Mouse (Mus musculus): ENCODE measurements around the gene Hdgfl3.

Hdgfl3 gene

DNA sequence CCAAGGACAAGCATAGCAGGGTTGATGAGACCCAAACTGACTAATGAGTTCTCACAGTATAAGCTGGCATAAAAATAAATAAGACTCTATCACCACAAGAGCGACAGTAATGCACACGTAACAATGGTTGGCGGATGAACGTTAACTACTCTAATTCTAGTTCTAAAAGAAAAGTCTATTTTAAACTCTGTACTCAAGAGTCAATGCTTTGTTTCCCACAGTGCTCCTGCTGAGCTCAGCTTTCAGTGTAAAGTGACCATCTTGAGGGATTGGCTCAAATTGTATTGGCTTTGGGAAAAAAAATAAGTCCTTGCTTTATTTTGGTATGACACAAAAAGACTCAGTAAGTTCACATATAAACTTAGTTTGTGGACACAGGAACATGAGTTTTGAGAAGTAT, 49.1 kb downstream of the Hdgfl3 start:
- 58% methylated on average over 4 of the region's 4 CpGs for WGBS

DNA sequence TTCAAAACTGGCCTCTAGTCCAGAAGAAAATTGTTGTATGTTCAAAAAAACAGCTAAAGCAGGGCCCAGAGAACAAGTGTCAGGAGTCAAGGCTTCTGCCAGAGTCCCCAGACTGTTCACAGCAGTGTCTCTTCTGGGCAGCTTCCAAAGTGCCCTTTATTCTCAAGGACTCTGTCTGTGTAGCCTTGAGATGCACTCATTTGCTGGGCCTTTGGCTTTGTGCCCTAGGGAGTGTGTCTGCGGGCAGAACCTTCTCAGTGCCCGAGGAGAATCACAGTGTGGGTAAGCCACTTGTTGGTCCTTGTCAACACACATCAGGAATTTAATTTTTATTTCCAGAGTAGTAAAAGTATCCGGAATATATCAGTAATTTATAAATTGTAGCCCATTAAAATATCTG, 52.7 kb downstream of the Hdgfl3 start:
- WGBS: 58% methylated on average over 3 of the region's 3 CpGs

DNA sequence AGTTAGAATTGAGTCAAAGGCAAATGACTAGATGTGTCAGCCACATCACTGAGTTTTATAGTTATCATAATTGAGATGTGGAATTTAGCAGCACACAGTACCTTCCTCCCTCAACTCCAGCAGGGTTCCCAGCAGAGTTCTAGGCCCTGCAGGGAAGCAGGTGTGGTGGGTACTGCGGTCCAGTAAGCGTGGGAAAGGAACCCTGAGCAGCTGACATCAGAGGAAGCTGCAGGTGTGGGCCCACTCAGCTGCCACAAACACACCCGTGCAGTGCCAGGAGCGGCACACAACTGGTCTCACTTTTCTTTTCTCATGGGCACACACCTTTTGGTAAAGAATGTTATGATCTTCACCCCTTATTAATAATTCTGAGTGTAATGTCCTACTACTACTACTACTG, 53.5 kb downstream of the Hdgfl3 start:
- WGBS: 88% methylated on average over 4 of the region's 4 CpGs

DNA sequence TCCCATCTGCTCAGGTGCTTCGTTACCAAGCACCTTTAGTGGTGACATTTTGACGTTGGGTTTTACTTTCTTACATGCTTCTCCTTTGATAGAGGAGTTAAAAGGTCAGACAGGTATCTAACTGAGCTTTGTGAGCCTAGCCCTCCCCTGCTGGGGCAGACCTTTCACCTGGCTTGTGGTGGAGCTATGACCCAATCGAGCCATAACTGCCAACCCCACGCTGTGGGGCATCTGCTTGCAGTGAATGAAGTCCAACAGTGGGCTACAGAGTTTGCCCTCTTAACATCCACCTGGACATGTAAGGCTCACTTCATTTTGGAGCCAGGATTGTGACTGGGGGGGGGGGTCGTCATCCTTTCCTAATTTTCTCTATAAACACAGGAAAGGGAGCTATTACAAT, 54.0 kb downstream of the Hdgfl3 start:
- WGBS: 87% methylated on average over 5 of the region's 5 CpGs

DNA sequence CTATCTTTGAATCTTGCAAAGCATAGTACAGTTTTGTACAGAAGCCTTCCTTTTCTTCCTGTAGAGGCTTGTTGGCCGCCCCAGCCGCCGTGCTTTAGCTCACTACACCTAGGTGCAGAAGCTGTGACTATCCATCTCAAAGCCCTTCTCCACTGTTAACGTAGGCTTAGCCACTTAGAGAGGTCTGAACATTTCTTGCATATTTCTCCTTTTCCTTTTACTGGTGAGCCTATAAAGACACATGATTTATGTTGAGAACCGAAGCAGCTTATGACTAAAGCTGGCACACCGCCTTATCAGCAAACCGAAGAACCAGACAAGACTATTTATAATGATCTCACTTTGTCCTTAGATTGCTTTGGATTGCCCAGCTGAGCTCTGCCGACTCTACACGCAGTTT, 58.9 kb downstream of the Hdgfl3 start:
- 42% methylated on average over 9 of the region's 9 CpGs for whole genome bisulfite sequencing

DNA sequence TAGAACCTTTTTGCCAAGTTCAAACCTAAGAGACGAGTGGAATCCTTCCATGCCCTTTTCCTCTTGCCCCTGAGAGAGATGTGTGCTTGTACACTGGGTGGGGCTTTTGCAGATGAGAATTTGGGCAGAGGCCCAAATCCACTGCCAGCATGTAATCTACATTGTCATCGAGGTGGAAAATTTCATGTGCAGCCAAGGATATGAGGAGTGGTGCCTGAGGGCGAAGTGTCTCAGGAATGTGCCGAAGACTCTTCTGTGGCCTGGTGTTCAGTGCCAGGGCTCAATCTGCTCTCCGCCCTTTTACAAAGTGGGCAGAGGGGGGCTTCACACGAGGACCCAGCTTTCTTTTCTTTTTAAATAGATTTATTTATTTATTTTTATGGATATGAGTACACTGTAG, 59.6 kb downstream of the Hdgfl3 start:
- 48% methylated on average over 6 of the region's 6 CpGs for WGBS

DNA sequence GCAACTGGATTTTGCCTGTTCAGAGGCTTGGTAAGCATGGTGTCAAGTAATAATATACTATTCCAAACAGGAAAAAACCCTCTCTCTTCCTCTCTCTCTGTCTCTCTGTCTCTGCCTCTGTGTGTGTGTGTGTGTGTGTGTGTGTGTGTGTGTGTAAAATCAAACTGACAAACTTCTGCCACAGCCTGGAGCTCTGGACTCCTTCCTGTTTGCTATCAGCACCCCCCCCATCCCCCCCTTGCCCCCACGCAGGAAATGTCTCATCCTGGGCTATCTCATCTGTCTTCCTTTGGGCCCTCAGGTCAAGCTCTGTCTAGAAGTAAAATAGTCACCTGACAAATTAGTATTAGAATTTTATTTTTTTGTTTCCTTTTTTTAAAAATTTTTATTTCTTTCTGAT, 60.5 kb downstream of the Hdgfl3 start:
- WGBS: 67% methylated on average over 1 of the region's 1 CpGs

DNA sequence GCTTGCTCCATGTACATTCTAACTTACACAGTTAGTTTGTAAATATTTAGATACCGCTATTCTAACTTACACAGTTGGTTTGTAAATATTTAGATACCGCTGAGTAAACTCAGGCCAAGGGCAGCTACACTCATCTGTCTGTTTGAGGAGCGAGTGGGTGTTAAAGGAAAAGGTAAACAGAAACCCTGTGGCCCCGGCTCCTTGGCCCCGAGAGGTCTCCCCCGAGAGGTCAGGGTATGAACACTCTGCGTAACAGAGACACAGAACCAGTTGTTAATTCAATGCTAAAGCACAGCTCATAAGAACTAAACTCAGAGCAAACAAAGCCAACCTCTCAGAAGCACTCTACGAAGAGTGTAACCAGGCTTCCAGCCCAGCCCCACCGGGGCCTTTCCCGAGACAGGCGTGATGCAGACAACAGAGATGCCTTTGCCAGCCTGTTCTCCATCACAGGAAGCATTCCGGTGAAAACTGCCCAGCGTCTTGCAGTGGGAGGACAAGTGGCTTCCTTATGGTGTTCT, 61.7 kb downstream of the Hdgfl3 start:
- 67% methylated on average over 13 of the region's 13 CpGs for WGBS

DNA sequence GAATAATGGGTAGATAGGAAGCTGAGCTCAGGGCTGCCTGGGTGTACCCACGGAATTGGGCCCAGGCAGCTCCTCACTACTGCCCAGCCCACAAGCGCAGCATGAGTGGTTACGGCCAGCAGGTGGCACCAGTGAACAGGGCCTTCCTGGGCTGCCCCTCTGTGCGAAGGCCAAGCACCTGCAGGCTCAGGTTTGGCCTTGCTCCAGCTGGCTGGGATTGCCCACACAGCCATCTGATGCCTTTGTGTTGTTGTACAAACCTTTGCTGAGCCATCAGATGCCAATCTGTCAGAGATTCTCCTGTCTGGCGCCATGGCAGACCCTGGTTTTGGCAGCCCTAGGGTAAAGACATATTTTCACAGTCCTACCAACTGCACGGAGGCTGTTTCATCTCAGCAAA, 66.1 kb downstream of the Hdgfl3 start:
- 29% methylated on average over 6 of the region's 6 CpGs for WGBS

DNA sequence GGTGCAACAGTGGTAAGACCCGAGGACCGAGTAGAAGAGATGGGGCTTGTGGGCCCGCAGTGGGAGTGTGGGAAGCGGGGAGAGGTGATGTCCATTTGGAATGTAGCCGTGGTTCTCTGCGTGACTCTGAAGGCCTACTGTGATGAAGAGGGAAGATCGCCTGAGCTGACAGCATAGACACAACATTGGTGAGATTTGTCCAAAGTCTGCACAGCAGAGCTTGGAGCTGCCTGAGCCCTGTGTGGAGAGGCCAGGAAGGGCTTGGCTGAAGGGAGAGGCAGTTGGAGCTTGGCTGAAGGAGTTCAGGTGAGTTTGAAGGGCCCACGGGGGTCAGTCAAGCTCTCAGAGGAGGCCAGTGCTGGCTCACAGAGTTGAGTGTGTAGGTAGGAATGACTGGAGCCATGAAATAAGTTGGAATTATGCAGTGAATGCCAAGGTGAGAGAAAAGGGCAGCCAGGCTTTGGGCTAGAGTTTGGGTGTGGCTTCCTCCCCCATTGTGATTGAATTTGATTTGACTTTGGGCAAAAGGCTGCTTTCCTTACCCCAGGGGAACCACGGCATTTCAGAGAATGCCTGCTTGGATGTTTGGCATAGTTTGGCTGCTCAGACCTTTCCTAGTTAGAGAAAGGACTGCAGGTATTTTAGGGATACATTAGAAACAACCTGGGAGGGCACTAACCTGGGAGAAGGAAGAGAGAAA, 66.9 kb downstream of the Hdgfl3 start:
- WGBS: 90% methylated on average over 9 of the region's 9 CpGs

DNA sequence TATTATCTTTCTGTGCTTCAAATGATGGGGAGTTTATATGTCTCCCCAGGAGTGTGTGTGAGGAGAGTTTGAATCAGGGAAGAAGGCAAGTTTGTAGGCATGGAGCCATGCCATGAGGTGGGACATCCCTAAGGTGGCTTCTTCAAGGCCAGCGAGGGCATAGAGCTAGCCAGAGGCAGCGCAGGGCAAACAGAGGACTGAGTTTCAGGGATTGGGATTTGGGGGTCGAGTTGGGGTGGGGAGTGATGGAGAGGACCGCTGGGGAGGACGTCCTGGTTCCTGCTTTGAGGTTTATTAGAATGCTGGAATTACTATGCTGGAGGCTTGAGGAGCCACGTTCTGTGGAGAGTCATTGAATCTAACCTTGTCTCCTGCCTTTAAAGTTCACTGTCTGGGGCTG, 68.3 kb downstream of the Hdgfl3 start:
- 97% methylated on average over 6 of the region's 6 CpGs for WGBS

DNA sequence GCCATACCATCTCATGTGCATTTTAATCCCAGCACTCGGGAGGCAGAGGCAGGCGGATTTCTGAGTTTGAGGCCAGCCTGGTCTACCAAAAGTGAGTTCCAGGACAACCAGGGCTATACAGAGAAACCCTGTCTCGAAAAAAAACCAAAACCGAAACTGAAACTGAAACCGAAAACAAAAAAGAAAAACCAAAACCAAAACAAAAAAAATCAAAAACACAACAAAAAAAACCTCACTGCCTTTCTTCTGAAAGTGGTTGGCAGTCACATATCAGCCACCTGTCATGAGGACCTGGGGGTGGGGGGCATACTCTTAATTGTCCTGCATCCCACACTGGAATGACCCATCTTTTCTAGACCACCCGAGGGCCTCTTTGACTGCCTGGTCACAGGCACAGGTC, 69.7 kb downstream of the Hdgfl3 start:
- WGBS: 89% methylated on average over 6 of the region's 6 CpGs

DNA sequence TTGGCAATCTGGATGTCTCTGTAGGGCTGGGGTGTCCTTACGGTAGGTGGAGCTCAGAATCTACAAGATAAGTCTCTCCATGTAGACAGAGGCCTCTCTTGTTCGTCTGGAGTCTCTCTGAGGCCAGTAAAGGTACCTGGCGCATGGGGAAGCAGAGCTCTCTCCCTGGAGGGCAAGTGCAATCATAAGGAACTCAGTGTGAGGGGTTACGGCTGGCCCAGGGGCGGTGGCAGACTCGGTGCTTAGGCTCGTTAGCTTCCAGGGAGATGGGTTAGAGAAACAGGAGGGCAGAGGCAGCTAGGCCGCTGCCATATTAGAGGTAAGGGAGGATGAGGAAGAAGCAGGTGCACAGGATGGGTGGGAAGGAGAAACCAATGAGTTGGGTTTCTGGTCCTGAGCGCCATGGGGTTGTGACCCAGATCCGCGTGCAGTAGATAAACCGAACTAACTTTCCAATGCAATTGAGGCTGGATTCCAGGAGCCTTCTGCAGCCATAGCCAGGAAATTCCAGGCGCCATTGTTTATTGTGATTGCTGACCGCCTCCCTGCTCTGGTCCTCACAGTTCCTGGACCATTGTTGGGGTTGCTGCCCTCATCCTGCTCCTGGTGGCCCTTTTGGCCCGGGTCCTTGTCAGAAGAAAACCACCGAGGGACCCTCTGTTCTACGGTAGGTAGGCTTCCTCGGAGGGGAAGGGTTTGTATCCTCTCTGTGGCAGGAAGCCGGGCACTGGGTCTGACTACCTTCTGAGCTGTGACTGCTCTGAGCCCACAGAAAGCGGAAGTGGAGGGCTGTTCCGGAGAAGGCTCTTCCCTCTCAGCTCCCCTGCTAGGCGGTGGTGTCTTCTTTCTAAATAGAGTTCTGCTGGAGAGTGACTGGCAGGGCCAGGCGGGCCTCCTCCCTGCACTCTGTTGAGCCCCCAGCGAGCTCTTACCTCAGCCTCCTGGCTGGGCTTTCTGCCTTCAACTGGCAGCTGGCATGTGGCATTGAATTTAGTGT, 71.4 kb downstream of the Hdgfl3 start:
- WGBS: 67% methylated on average over 24 of the region's 24 CpGs

DNA sequence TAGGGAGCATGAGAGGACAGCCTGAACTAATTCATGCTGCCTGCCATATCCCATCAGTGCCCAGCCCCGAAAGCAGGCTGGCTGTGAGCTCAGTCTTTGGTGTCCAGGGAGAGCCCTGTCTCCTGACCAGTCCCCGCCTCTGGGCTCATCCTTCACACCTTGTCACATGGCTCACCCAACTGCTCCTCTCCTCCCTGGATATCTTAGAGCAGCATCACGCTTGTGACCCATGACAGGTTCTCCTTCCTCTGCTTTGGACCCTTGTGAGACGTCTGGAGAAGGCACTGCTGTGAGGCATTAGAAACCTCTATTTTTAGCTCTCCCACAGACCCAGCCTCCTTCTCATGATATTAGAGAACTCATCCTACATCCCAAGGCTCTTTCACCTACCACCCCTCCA, 72.4 kb downstream of the Hdgfl3 start:
- WGBS: 73% methylated on average over 4 of the region's 4 CpGs

DNA sequence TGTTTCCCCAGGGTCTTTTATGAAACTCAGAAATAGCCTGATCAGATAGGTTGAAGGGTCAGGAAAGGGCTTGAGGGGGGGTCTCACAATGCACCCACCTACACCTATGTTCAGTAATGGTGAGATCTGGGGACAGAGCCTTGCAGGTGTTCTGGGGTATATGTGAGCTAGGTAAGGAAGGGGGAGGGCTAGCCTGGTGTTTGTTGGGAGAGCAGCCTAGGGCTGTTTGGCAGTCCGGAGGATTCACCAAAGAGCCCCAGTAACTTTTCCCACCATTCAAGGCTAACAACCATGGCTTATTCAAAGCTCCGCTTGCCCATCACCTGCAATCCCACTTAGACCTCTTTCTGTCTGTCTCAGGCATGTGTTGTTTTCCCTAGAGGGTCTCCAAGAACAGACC, 72.8 kb downstream of the Hdgfl3 start:
- WGBS: 91% methylated on average over 2 of the region's 2 CpGs

DNA sequence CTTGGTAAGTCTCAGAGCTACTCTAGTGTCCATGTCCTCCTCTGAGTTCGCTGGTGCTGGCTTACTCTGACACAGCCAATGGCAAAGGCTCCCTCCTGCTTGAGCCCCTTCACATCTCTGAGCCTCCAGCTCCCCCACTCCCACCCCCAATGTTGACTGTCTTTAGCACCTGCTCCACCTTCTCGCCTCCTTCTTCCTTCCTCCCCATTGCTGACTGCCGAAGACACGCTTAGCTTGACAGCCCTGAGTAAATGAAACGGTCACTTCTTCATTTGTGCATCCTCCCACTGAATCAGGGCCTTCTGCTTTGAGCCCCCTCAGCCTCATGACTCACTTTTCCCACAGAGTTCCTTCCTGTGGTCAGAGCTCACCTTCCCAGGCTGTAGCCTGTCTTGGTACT, 73.3 kb downstream of the Hdgfl3 start:
- WGBS: 36% methylated on average over 5 of the region's 5 CpGs

DNA sequence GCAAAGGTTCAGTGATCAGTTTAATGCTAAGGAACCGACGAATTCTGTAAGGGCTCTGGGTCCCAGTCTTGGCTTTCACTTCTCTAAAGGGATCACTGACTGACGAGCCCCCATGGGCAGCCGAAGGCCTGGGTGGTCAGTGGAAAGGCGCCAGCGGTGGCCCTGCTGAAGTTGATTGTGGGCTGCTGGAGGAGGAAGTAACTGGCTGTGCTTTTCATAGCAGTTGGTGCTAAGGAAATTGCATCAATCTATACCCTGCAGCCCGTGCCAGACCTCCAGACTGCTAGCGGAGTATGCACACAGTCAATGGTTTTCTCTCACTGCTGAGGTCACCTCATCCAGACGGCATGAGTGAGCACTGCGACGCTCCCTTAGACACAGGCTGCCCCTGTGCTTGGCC, 74.2 kb downstream of the Hdgfl3 start:
- WGBS: 31% methylated on average over 11 of the region's 11 CpGs

DNA sequence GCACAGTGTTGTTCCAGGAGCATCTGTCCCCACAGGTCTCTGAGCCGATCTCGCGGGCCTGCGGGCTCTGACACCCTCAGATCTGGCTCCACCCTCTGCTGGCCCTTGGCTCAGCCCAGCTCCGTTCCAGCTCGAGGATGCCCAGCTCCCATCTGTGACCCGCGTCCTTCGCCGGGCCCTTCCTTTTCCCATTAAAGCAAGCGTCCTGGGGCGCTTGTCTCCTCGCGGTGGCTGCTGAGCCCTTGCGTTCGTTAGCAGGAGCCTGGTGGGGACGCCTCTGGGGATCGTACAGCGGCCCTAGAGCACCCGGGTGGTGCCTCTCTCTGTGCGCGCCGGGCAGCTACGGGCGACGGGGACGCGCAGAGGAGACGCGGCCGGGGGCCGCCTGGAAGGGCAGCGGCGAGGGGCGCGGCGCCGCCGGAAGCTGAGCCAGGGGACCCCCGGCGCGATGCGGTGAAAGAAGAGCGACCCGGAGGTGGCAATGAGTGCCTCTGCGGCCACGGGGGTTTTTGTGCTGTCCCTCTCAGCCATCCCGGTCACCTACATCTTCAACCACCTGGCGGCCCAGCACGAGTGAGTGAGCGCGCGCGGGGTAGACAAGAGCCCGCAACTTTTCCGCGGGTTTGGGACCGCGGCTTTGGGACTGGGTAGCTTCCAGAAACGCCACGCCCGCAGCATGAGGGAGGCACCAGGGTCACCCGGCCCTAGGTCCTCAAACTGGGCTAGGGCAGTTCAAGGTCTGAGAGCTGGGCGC, 75.1 kb downstream of the Hdgfl3 start, which contains the start of gene Tm6sf1:
Gene Tm6sf1 (plus strand): TSS at position 34 of the 754 bp plus-strand sequence.
- WGBS: 1% methylated on average over 64 of the region's 64 CpGs

DNA sequence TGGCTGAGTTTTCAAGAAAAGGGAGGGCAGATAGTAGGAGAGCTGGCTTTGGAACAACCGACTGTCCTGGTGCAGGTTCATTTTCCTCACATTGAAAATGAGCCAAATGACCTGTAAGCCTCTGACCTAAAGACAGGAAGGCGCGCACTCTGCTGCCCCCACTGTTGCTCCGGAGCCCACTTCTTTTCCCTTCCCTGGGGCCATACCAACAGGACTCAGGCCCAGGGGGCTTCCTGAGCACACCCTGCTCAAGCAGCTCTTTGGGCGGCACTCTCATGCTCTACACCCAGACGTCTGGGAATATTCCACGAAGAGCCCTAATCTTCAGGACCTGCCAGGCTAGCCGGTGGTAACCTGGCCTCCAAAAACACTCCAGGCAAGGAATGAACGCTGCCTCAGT, 76.0 kb downstream of the Hdgfl3 start:
- WGBS: 41% methylated on average over 9 of the region's 9 CpGs

DNA sequence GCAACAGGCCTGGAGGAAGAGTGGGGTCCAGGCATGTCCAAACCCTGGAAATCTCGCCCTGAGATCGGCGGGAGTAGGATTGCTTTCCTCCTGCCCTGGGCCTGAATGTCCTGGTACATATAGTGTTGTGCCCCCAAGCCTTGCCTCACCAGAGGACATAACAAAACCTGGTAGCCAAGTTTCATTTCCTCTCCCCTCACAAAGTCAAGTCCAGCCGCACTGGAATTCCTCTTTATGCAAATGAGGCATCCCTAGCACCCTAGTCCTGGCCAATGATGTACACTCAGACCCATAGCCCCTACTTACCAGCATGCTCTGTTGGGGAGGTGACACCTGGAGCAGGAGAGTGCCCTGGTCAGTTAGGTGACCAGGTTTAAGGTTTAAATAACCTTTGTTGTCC, 78.1 kb downstream of the Hdgfl3 start:
- 83% methylated on average over 4 of the region's 4 CpGs for WGBS

DNA sequence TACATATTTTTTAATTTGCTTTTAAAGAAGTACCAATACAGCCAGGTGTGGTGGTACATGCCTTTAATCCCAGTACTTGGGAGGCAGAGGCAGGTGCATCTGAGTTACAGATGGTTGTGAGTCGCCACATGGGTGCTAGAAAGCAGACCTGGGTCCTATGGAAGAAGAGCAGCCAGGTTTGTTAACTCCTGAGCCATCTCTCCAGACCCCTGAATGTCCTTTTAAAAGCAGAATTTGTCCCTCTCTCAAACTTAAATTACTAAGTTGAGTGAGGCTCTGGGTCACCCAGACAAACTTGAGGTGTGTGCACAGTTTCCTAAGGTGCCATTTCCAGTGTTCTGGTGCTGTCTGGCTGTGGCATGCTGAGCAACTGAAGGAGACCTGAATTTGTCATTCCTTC, 78.6 kb downstream of the Hdgfl3 start, which contains the start of gene Gm10160:
Gene Gm10160 (minus strand): TSS at position 101 of the 400 bp plus-strand sequence.
- whole genome bisulfite sequencing: 90% methylated on average over 1 of the region's 1 CpGs
